Mouse (Mus musculus): ENCODE measurements at regions not wholly inside any gene's neighbourhood (a gene's known extent, or its start where the extent isn't known, plus 50 kb on each side); places are given as distances from the start of the nearest gene placed in this dataset.

DNA sequence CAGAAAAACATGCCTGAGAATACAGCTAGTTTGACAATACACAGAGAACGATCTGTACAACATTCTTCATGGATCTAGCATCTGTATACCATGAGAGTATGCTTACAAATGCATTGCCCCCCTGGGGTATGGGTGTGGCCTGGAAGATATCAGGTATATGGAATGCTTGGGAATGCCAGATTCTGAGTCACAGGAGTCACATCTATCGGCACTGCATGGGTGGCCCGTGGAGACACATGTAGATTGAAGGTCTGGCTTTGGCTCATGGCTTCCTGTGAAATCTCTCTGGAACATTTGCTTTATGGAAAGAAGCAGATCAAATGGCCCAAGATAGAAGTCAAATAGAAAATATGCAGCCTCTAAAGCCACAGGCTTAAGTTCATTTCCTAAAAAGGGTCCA lies 59.6 kb downstream of the Kcne4 start:
- Histone ChIP-seq H3K27me3 (replicated peaks) (no peaks in the 10 kb centered on the region), H3K4me2 (no peak overlapping the region), H3K4me1 (replicated peaks) (no peaks in the 10 kb centered on the region), H3K4me3 (no peak overlapping the region), H3K36me3 (no peaks in the 10 kb centered on the region), H3K9me3 (replicated peaks) (no peaks in the 10 kb centered on the region), H3K9ac (no peak overlapping the region), H3K27ac (ENCODE audit: poor library complexity, severe bottlenecking) (no peak overlapping the region)
- no peak for ATAC-seq (ENCODE audit: insufficient number of reproducible peaks, low FRiP score)
- 71% methylated on average over 3 of the region's 3 CpGs for WGBS

DNA sequence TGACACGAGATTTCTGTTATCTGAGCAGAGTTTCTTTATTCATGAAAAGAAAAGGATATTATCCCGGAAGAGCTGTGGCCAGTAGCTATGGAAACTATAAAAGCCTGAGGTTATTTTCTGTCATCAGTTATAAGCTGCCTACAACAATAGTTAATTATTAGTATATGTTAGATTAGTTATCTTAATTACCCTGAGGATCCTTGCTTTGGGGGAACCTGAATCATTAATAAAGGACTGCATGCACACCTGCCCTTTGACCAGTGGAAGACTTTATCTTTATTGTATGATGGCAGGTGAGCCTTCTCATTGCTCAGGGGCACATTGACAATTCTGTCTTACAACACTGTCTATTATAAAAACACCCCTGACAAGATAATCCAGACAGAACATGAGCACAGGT lies 62.7 kb downstream of the Kcne4 start:
- Histone ChIP-seq H3K9ac (no peak overlapping the region), H3K4me2 (no peak overlapping the region), H3K9me3 (replicated peaks) (no peaks in the 10 kb centered on the region), H3K27ac (ENCODE audit: poor library complexity, severe bottlenecking) (no peak overlapping the region), H3K4me1 (replicated peaks) (no peaks in the 10 kb centered on the region), H3K27me3 (replicated peaks) (no peaks in the 10 kb centered on the region), H3K4me3 (no peak overlapping the region), H3K36me3 (no peaks in the 10 kb centered on the region)
- no peak for ATAC-seq (ENCODE audit: insufficient number of reproducible peaks, low FRiP score)
- 64% methylated on average over 2 of the region's 2 CpGs for WGBS

DNA sequence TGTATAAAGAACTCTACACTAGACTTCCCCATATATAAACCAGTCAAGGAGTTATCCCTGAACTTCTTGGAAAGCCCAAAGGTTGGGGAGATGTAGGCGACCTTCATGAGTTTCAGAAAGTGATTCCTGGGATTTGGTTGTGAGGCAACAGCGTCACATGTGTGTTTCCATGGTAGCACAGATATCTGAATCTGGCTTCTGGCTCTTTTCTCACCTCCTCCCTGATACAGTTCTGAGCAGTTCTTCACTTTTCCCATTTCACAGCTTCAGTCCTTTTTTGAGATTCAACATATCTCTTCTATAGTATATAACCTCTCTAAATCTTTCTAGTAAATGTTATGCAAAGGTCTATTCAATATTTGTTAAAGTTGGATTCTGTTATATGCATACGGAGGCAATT lies 65.9 kb downstream of the Kcne4 start:
- Histone ChIP-seq H3K27ac (ENCODE audit: poor library complexity, severe bottlenecking) (no peak overlapping the region), H3K36me3 (no peaks in the 10 kb centered on the region), H3K27me3 (replicated peaks) (no peaks in the 10 kb centered on the region), H3K9ac (no peak overlapping the region), H3K4me2 (no peak overlapping the region), H3K9me3 (replicated peaks) (no peaks in the 10 kb centered on the region), H3K4me3 (no peak overlapping the region), H3K4me1 (replicated peaks) (no peaks in the 10 kb centered on the region)
- no peak for ATAC-seq (ENCODE audit: insufficient number of reproducible peaks, low FRiP score)
- 82% methylated on average over 3 of the region's 3 CpGs for WGBS

DNA sequence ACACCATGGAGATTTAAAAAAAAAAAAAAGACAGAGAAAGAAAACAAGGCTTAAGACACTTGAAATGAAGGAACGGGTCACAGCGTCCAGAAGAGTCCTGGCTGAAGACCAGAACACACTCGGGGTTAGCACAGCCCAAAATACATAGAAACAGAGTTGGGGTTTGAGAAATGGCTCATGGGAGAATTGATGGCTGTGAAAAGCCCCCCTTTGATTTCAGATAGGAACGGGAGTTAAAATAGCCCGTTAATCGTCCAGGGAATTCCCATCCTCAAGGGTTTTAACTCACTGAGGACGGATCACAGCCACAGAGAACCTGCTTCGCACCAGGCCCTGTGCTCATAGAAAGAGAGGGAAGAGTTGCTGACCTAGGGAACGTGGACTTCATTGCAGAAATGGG lies 72.7 kb downstream of the Kcne4 start:
- no peak overlapping the region for H3K27ac ChIP-seq (ENCODE audit: poor library complexity, severe bottlenecking)
- no peak overlapping the region for H3K9ac ChIP-seq
- H3K4me1 ChIP-seq (replicated peaks), result no peaks in the 10 kb centered on the region
- 68% methylated on average over 9 of the region's 9 CpGs for WGBS
- H3K9me3 ChIP-seq (replicated peaks), result no peaks in the 10 kb centered on the region
- no peak overlapping the region for H3K4me3 ChIP-seq
- no peaks in the 10 kb centered on the region for H3K27me3 ChIP-seq (replicated peaks)
- no peak overlapping the region for H3K4me2 ChIP-seq
- no peak for ATAC-seq (ENCODE audit: insufficient number of reproducible peaks, low FRiP score)
- H3K36me3 ChIP-seq, result no peaks in the 10 kb centered on the region

DNA sequence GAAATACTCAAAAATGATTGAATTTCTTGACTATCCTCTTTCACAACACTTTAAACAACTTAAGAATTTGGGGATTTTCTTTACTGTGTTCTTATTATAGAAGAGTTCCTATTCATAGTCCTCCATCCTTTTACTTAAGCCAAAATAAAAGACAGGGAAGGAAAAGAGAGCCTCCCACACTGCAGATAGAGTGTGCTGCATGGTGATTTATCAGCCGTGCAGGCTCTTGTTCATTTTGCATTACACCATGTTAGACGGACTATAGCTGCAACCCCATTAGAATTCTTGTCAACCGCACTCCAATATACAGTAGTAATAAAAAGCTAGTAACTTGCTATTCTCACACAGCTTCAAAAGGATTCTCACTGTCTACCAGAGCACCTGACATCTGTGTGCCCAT lies 74.8 kb downstream of the Kcne4 start:
- H3K9ac ChIP-seq, result no peak overlapping the region
- no peak for ATAC-seq (ENCODE audit: insufficient number of reproducible peaks, low FRiP score)
- H3K36me3 ChIP-seq, result no peaks in the 10 kb centered on the region
- no peaks in the 10 kb centered on the region for H3K4me1 ChIP-seq (replicated peaks)
- H3K4me3 ChIP-seq, result no peak overlapping the region
- WGBS, result 79% methylated on average over 3 of the region's 3 CpGs
- H3K27ac ChIP-seq (ENCODE audit: poor library complexity, severe bottlenecking), result no peak overlapping the region
- no peak overlapping the region for H3K4me2 ChIP-seq
- no peaks in the 10 kb centered on the region for H3K9me3 ChIP-seq (replicated peaks)
- H3K27me3 ChIP-seq (replicated peaks), result no peaks in the 10 kb centered on the region

DNA sequence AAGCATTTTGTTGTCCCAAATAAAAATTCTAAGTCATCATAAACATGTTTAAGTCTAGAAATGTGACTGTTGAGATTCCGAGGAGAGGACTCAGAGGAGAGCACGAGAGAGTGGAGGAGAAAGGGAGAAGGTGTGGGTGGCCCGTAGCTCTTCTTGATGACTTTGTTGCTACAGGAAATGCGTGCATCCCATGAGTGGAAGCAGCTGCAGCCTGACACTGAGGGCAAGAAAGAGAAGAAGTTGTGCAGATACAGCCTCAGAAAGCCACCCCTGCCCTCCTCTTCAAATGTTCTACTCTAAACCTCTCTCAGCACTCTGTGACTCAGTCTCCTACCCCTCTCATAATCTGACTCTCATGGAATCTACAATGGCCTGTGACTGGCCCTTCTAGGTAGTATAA lies 77.7 kb downstream of the Kcne4 start:
- Histone ChIP-seq H3K4me2 (no peak overlapping the region), H3K4me1 (replicated peaks) (no peaks in the 10 kb centered on the region), H3K27ac (ENCODE audit: poor library complexity, severe bottlenecking) (no peak overlapping the region), H3K36me3 (no peaks in the 10 kb centered on the region), H3K9ac (no peak overlapping the region), H3K4me3 (no peak overlapping the region), H3K27me3 (replicated peaks) (no peaks in the 10 kb centered on the region), H3K9me3 (replicated peaks) (no peaks in the 10 kb centered on the region)
- ATAC-seq (ENCODE audit: insufficient number of reproducible peaks, low FRiP score), result no peak
- 67% methylated on average over 4 of the region's 4 CpGs for WGBS

DNA sequence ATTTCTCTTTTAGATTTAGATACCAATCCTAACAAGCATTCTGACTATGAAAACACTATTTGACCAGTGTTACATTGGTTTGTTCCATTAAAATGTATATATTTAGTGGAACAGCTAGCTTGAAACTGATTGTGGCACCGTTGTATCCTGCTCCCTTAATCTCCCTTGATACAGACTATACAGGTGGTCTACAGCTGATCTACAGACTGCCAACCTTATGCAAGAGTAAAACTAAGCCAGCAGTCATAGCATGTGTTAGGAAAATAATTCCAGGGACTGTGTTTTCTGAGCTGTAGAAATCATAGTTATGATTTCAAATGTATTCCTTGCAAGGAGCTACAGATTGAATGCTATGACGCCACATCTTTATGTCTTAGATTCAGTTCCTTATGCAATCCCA lies 78.6 kb downstream of the Kcne4 start:
- WGBS, result 79% methylated on average over 2 of the region's 2 CpGs
- no peaks in the 10 kb centered on the region for H3K9me3 ChIP-seq (replicated peaks)
- H3K4me2 ChIP-seq, result no peak overlapping the region
- H3K36me3 ChIP-seq, result no peaks in the 10 kb centered on the region
- H3K9ac ChIP-seq, result no peak overlapping the region
- H3K27me3 ChIP-seq (replicated peaks), result no peaks in the 10 kb centered on the region
- no peak overlapping the region for H3K27ac ChIP-seq (ENCODE audit: poor library complexity, severe bottlenecking)
- no peak overlapping the region for H3K4me3 ChIP-seq
- H3K4me1 ChIP-seq (replicated peaks), result no peaks in the 10 kb centered on the region
- no peak for ATAC-seq (ENCODE audit: insufficient number of reproducible peaks, low FRiP score)

DNA sequence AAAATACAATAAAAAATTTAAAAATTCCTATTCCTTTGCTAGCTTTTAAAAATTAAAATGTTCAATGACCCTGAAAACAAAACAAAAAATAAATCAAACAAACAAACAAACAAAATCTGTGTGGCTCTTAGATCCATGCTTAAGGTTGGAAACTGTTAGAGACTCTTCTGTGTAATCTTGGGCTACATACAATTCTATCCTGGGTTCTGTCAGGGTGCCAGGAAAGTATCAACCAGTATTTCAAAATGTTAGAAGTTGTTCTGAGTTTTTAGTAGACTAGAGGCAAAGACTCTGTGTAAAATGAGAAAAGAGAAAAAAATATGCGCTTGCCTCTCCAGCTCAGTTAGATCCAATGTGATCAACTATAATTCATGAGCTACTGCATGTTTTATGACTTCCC lies 91.0 kb downstream of the Kcne4 start:
- Histone ChIP-seq H3K4me3 (no peak overlapping the region), H3K36me3 (no peaks in the 10 kb centered on the region), H3K4me2 (no peak overlapping the region), H3K27me3 (replicated peaks) (no peaks in the 10 kb centered on the region), H3K4me1 (replicated peaks) (no peaks in the 10 kb centered on the region), H3K27ac (ENCODE audit: poor library complexity, severe bottlenecking) (no peak overlapping the region), H3K9me3 (replicated peaks) (no peaks in the 10 kb centered on the region), H3K9ac (no peak overlapping the region)
- ATAC-seq (ENCODE audit: insufficient number of reproducible peaks, low FRiP score), result no peak
- 60% methylated on average over 1 of the region's 1 CpGs for WGBS

DNA sequence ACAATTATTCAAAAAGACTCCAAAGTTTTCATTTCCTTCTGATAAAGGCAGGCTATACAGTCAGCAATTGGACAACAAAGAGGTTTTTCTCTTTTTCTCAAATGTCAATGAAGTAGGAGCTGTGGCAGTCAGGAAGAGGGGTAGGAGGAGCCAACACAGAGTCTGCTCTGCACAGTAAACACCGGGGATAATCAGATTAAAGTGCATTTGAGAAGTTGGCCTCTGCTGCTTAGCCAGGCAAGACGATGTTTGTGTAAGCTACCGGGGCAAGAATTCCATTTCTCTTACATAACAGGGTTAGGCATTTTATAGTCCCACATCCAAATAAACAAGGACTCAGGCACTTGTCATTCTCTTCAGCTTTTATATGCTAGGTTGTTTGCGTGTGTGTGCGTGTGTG lies 91.4 kb downstream of the Kcne4 start:
- Histone ChIP-seq H3K4me3 (no peak overlapping the region), H3K4me2 (no peak overlapping the region), H3K9me3 (replicated peaks) (no peaks in the 10 kb centered on the region), H3K27me3 (replicated peaks) (no peaks in the 10 kb centered on the region), H3K4me1 (replicated peaks) (no peaks in the 10 kb centered on the region), H3K9ac (no peak overlapping the region), H3K27ac (ENCODE audit: poor library complexity, severe bottlenecking) (no peak overlapping the region), H3K36me3 (no peaks in the 10 kb centered on the region)
- ATAC-seq (ENCODE audit: insufficient number of reproducible peaks, low FRiP score), result 0 out of 2 replicates have a peak, but pooled peaks have one; percentile 55
- 43% methylated on average over 5 of the region's 5 CpGs for WGBS

DNA sequence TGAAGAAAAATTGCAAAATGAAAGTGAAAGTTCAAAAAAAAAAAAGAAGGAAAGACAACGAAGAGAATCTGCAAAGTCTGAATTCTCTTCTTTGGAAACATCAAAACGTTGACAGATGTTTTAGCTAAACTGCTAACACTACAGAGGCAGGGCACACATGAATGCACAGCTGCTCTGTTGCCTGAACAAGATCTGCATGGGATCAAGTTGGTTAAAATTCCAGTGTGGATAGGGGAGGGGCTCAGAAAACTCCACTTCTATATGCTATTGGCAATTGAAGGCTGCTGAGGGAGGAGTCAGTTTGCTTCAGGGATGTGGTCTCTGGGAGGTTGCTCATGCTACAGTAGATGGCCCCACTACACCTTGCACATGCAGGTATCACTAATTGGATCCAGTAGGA lies 97.2 kb downstream of the Kcne4 start:
- Histone ChIP-seq H3K9ac (no peak overlapping the region), H3K27me3 (replicated peaks) (no peaks in the 10 kb centered on the region), H3K4me3 (no peak overlapping the region), H3K9me3 (replicated peaks) (no peaks in the 10 kb centered on the region), H3K4me1 (replicated peaks) (no peaks in the 10 kb centered on the region), H3K27ac (ENCODE audit: poor library complexity, severe bottlenecking) (no peak overlapping the region), H3K4me2 (no peak overlapping the region), H3K36me3 (no peaks in the 10 kb centered on the region)
- 56% methylated on average over 2 of the region's 2 CpGs for WGBS
- ATAC-seq (ENCODE audit: insufficient number of reproducible peaks, low FRiP score), result no peak

DNA sequence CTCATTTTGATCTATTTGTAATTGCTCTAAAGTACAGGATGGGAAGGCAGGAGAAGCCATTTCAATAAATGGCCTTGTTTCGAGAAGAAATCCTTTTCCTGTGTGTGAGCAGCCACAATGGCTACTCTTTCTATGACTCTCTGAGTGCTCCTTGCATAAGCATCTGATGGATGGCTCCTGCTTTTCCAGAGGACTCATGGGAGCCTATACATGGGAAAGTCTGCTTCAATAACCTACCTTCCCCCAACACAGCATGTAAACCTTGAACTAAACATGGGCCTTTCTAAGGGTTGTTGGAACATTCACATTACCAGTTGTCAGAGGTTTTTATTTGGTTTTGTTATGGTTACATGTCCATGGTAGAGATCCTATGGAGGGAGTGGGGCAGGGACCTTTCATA lies 103.3 kb downstream of the Kcne4 start:
- no peak overlapping the region for H3K4me3 ChIP-seq
- no peaks in the 10 kb centered on the region for H3K9me3 ChIP-seq (replicated peaks)
- no peak overlapping the region for H3K27ac ChIP-seq (ENCODE audit: poor library complexity, severe bottlenecking)
- ATAC-seq (ENCODE audit: insufficient number of reproducible peaks, low FRiP score), result no peak
- no peaks in the 10 kb centered on the region for H3K36me3 ChIP-seq
- no peaks in the 10 kb centered on the region for H3K27me3 ChIP-seq (replicated peaks)
- H3K9ac ChIP-seq, result no peak overlapping the region
- 50% methylated on average over 1 of the region's 1 CpGs for WGBS
- no peak overlapping the region for H3K4me2 ChIP-seq
- H3K4me1 ChIP-seq (replicated peaks), result no peaks in the 10 kb centered on the region

DNA sequence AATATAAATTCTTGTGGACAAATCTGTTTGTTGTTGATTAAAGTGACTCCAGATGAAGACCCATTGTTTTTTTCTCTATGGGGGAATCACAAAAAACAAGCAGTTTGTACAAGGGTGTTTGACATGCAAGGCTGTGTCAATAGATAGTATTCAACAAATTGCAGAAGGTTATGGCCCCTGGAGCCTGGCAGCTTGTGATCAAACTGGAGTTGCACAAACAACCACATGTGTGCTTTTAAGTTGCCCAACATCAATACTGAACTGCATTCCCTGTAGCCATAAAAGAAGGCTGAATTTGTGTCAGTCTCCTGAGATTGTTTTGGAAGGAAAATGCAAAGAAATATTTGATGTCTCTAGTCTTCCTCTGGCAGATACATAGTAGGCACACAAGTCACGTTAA lies 113.4 kb downstream of the Kcne4 start:
- Histone ChIP-seq H3K4me1 (replicated peaks) (no peaks in the 10 kb centered on the region), H3K27me3 (replicated peaks) (no peaks in the 10 kb centered on the region), H3K27ac (ENCODE audit: poor library complexity, severe bottlenecking) (no peak overlapping the region), H3K36me3 (no peaks in the 10 kb centered on the region), H3K4me2 (no peak overlapping the region), H3K4me3 (no peak overlapping the region), H3K9me3 (replicated peaks) (no peaks in the 10 kb centered on the region), H3K9ac (no peak overlapping the region)
- no peak for ATAC-seq (ENCODE audit: insufficient number of reproducible peaks, low FRiP score)
- 71% methylated on average over 1 of the region's 1 CpGs for WGBS

All from heart, embryonic 12.5 days (tissue).